Mouse (Mus musculus): ENCODE results near the gene Abraxas1. TPM values are rescaled to one million over a fixed set of nuclear protein-coding genes. Genes with fewer than 3 reads are reported as not detected.

The Abraxas1 gene
- polyA plus RNA-seq, 1 experiment from 2014 or later = 28.5 TPM

GRCm38 (mm10) chr5:100819568-100820480 is 941 bp downstream of the Abraxas1 start:
- peak overlapping the region; percentile 80 for H3K4me3 ChIP-seq (replicated peaks)
- H3K4me2 ChIP-seq = peak overlapping the region; percentile 76
- H3K9ac ChIP-seq = peak overlapping the region; percentile 94
- no peaks in the 10 kb centered on the region for H3K9me3 ChIP-seq
- H3K27ac ChIP-seq = peak overlapping the region; percentile 87; the same call in 1 of the 2 replicates
- peaks cover 5% of the 10 kb centered on the region for H3K4me1 ChIP-seq
- peaks cover 11% of the 10 kb centered on the region for H3K36me3 ChIP-seq (replicated peaks)
- H3K27me3 ChIP-seq = no peaks in the 10 kb centered on the region
- ATAC-seq (ENCODE audit: low FRiP score) = no peak
- 30% methylated on average over 16 of the region's 16 CpGs for WGBS

- peaks cover 5% of the 10 kb centered on the region for H3K4me1 ChIP-seq
- H3K4me3 ChIP-seq (replicated peaks) = no peak overlapping the region
- peaks cover 22% of the 10 kb centered on the region for H3K36me3 ChIP-seq (replicated peaks)
- no peaks in the 10 kb centered on the region for H3K27me3 ChIP-seq
- ATAC-seq (ENCODE audit: low FRiP score) = no peak
- H3K27ac ChIP-seq = no peak overlapping the region
- H3K9ac ChIP-seq = no peak overlapping the region
- WGBS = 89% methylated on average over 4 of the region's 4 CpGs
- H3K4me2 ChIP-seq = no peak overlapping the region
- no peaks in the 10 kb centered on the region for H3K9me3 ChIP-seq
Observed at GRCm38 (mm10) chr5:100818341-100818740, 2.4 kb downstream of the Abraxas1 start.

GRCm38 (mm10) chr5:100798165-100798860 is 22.5 kb downstream of the Abraxas1 start, which contains the start of the genes Helq and Mrps18c:
Helq (minus strand) TSS chr5:100798598.
Mrps18c (plus strand) TSS chr5:100798627.
- no peaks in the 10 kb centered on the region for H3K9me3 ChIP-seq
- peaks cover 26% of the 10 kb centered on the region for H3K36me3 ChIP-seq (replicated peaks)
- peak within 1 kb of the TSS; percentile 93 for H3K4me2 ChIP-seq
- H3K4me1 ChIP-seq = peaks cover 15% of the 10 kb centered on the region
- H3K4me3 ChIP-seq (replicated peaks) = peak within 1 kb of the TSS; percentile 83
- H3K27ac ChIP-seq = 0 out of 2 replicates have a peak within 1 kb of the TSS, but pooled peaks have one; percentile 25
- H3K9ac ChIP-seq = peak within 1 kb of the TSS; percentile 85
- peak; percentile 97 for ATAC-seq (ENCODE audit: low FRiP score)
- no peaks in the 10 kb centered on the region for H3K27me3 ChIP-seq
- WGBS = under 1% methylated on average over 66 of the region's 67 CpGs

GRCm38 (mm10) chr5:100794084-100794483 is 26.7 kb downstream of the Abraxas1 start:
- H3K27ac ChIP-seq = no peak overlapping the region
- no peak overlapping the region for H3K9ac ChIP-seq
- H3K36me3 ChIP-seq (replicated peaks) = peaks cover 63% of the 10 kb centered on the region
- peaks cover 10% of the 10 kb centered on the region for H3K4me1 ChIP-seq
- H3K4me3 ChIP-seq (replicated peaks) = no peak overlapping the region
- WGBS = 83% methylated on average over 5 of the region's 5 CpGs
- H3K27me3 ChIP-seq = no peaks in the 10 kb centered on the region
- ATAC-seq (ENCODE audit: low FRiP score) = no peak
- H3K4me2 ChIP-seq = no peak overlapping the region
- no peaks in the 10 kb centered on the region for H3K9me3 ChIP-seq

- no peak overlapping the region for H3K27ac ChIP-seq
- no peak overlapping the region for H3K4me3 ChIP-seq (replicated peaks)
- WGBS = 92% methylated on average over 7 of the region's 7 CpGs
- H3K9me3 ChIP-seq = no peaks in the 10 kb centered on the region
- H3K4me2 ChIP-seq = no peak overlapping the region
- H3K4me1 ChIP-seq = peaks cover 3% of the 10 kb centered on the region
- no peaks in the 10 kb centered on the region for H3K27me3 ChIP-seq
- peaks cover 80% of the 10 kb centered on the region for H3K36me3 ChIP-seq (replicated peaks)
- ATAC-seq (ENCODE audit: low FRiP score) = no peak
- H3K9ac ChIP-seq = no peak overlapping the region
Observed at GRCm38 (mm10) chr5:100792261-100792660, 28.5 kb downstream of the Abraxas1 start.

- Histone ChIP-seq H3K4me3 (replicated peaks) (no peak overlapping the region), H3K27me3 (no peaks in the 10 kb centered on the region), H3K36me3 (replicated peaks) (peaks cover 87% of the 10 kb centered on the region), H3K9me3 (no peaks in the 10 kb centered on the region), H3K9ac (no peak overlapping the region), H3K27ac (no peak overlapping the region), H3K4me1 (no peaks in the 10 kb centered on the region), H3K4me2 (no peak overlapping the region)
- no peak for ATAC-seq (ENCODE audit: low FRiP score)
- 92% methylated on average over 9 of the region's 9 CpGs for WGBS
Observed at GRCm38 (mm10) chr5:100787527-100787926, 33.2 kb downstream of the Abraxas1 start.

- no peak overlapping the region for H3K4me2 ChIP-seq
- H3K9me3 ChIP-seq = no peaks in the 10 kb centered on the region
- no peak overlapping the region for H3K4me3 ChIP-seq (replicated peaks)
- H3K36me3 ChIP-seq (replicated peaks) = peaks cover 62% of the 10 kb centered on the region
- no peaks in the 10 kb centered on the region for H3K27me3 ChIP-seq
- no peak overlapping the region for H3K27ac ChIP-seq
- 96% methylated on average over 13 of the region's 13 CpGs for WGBS
- no peak overlapping the region for H3K9ac ChIP-seq
- no peak for ATAC-seq (ENCODE audit: low FRiP score)
- no peaks in the 10 kb centered on the region for H3K4me1 ChIP-seq
Observed at GRCm38 (mm10) chr5:100779002-100779401, 41.8 kb downstream of the Abraxas1 start.

- WGBS = 98% methylated on average over 5 of the region's 5 CpGs
- no peaks in the 10 kb centered on the region for H3K9me3 ChIP-seq
- no peak for ATAC-seq (ENCODE audit: low FRiP score)
- H3K4me2 ChIP-seq = no peak overlapping the region
- H3K9ac ChIP-seq = no peak overlapping the region
- H3K4me3 ChIP-seq (replicated peaks) = no peak overlapping the region
- H3K36me3 ChIP-seq (replicated peaks) = peaks cover 55% of the 10 kb centered on the region
- no peaks in the 10 kb centered on the region for H3K4me1 ChIP-seq
- H3K27me3 ChIP-seq = no peaks in the 10 kb centered on the region
- H3K27ac ChIP-seq = no peak overlapping the region
Observed at GRCm38 (mm10) chr5:100776900-100777299, 43.9 kb downstream of the Abraxas1 start.

GRCm38 (mm10) chr5:100775778-100776404 is 44.9 kb downstream of the Abraxas1 start:
- H3K4me1 ChIP-seq = no peaks in the 10 kb centered on the region
- H3K9ac ChIP-seq = no peak overlapping the region
- H3K27me3 ChIP-seq = no peaks in the 10 kb centered on the region
- H3K27ac ChIP-seq = no peak overlapping the region
- peaks cover 55% of the 10 kb centered on the region for H3K36me3 ChIP-seq (replicated peaks)
- no peak overlapping the region for H3K4me3 ChIP-seq (replicated peaks)
- no peaks in the 10 kb centered on the region for H3K9me3 ChIP-seq
- no peak for ATAC-seq (ENCODE audit: low FRiP score)
- 95% methylated on average over 13 of the region's 13 CpGs for WGBS
- H3K4me2 ChIP-seq = no peak overlapping the region

- H3K4me2 ChIP-seq = no peak overlapping the region
- no peak overlapping the region for H3K27ac ChIP-seq
- H3K9ac ChIP-seq = no peak overlapping the region
- H3K4me1 ChIP-seq = no peaks in the 10 kb centered on the region
- 91% methylated on average over 4 of the region's 4 CpGs for WGBS
- no peaks in the 10 kb centered on the region for H3K9me3 ChIP-seq
- no peak for ATAC-seq (ENCODE audit: low FRiP score)
- no peak overlapping the region for H3K4me3 ChIP-seq (replicated peaks)
- peaks cover 74% of the 10 kb centered on the region for H3K36me3 ChIP-seq (replicated peaks)
- H3K27me3 ChIP-seq = no peaks in the 10 kb centered on the region
Observed at GRCm38 (mm10) chr5:100771575-100771974, 49.2 kb downstream of the Abraxas1 start.

- Histone ChIP-seq H3K9ac (no peak overlapping the region), H3K27ac (no peak overlapping the region), H3K4me1 (no peaks in the 10 kb centered on the region), H3K27me3 (no peaks in the 10 kb centered on the region), H3K4me2 (no peak overlapping the region), H3K4me3 (replicated peaks) (no peak overlapping the region), H3K36me3 (replicated peaks) (peaks cover 89% of the 10 kb centered on the region), H3K9me3 (no peaks in the 10 kb centered on the region)
- 89% methylated on average over 7 of the region's 7 CpGs for WGBS
- ATAC-seq (ENCODE audit: low FRiP score) = no peak
Observed at GRCm38 (mm10) chr5:100766026-100766425, 54.7 kb downstream of the Abraxas1 start.

- no peaks in the 10 kb centered on the region for H3K27me3 ChIP-seq
- no peak overlapping the region for H3K27ac ChIP-seq
- 89% methylated on average over 7 of the region's 7 CpGs for WGBS
- no peak for ATAC-seq (ENCODE audit: low FRiP score)
- no peak overlapping the region for H3K4me2 ChIP-seq
- no peaks in the 10 kb centered on the region for H3K9me3 ChIP-seq
- H3K9ac ChIP-seq = no peak overlapping the region
- peaks cover 49% of the 10 kb centered on the region for H3K36me3 ChIP-seq (replicated peaks)
- H3K4me3 ChIP-seq (replicated peaks) = no peak overlapping the region
- H3K4me1 ChIP-seq = no peaks in the 10 kb centered on the region
Observed at GRCm38 (mm10) chr5:100761736-100762135, 59.0 kb downstream of the Abraxas1 start.
